Mouse (Mus musculus): Measurements from ENCODE around the gene Ppp4c. TPM values are rescaled to one million over a fixed set of nuclear protein-coding genes. Genes with fewer than 3 reads are reported as not detected.
A peak's percentile ranks its signal among the peaks of the same experiment; 100 is the strongest.
"Not testable (repeated sequence)": the region's sequence is repeated elsewhere in the genome, so short reads cannot be mapped to it uniquely, and the experiment has no call there.

Ppp4c gene
- total and polyA plus RNA-seq, 2 experiments from 2014 or later, result 114 to 161 TPM

DNA sequence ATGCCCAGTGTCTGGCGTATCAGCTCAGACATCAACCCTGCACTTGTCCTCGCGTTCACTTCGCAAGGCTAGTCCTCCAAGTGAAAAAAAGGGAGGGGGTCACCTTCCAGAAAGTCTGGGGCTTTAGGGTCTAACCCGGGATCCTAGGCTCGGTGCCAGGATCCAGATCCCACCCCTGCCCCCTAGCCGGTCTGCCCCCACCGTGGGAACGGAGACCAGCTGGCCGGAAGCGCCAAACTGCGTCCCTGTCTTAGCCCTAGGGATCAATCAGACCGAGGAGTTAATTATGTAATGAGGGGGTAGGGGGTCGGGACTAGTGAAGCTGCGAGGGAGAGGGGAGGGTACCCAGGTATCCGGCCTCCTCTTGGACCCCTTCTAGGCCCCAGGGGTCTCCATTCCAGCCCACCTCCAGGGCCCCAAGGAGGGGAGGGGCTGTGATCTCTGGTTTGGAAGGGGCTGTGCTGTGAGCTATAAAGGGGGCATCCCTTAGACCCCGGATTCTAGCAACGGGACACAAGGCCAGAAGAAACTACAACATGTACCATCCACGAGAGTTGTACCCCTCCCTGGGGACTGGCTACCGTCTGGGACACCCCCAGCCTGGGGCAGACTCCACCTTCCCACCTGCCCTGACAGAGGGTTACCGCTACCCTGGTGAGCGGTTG is 11.2 kb downstream of the Ppp4c start, which contains the start of gene Tbx6:
Gene Tbx6 (plus strand): TSS at position 513 of the 665 bp plus-strand sequence.
- 9% methylated on average over 22 of the region's 22 CpGs for WGBS
- Histone ChIP-seq H3K27ac (ENCODE audit: low read depth, low read length) (peak within 1 kb of the TSS; percentile 83), H3K4me1 (ENCODE audit: insufficient read depth) (peaks cover 18% of the 10 kb centered on the region), H3K36me3 (ENCODE audit: insufficient read depth) (peaks cover 35% of the 10 kb centered on the region), H3K9me3 (ENCODE audit: low read length) (no peaks in the 10 kb centered on the region), H3K4me2 (ENCODE audit: low read depth) (peak within 1 kb of the TSS; percentile 86), H3K9ac (peak within 1 kb of the TSS; percentile 57), H3K27me3 (ENCODE audit: insufficient read depth, low read length) (no peaks in the 10 kb centered on the region), H3K4me3 (ENCODE audit: low read depth, low read length) (peak within 1 kb of the TSS; percentile 41)
- DNase-seq (no peak), ATAC-seq (no peak)
- no peak for TF ChIP-seq CTCF (IDR thresholded peaks at IDR 0.05; ENCODE audit: low read depth)

DNA sequence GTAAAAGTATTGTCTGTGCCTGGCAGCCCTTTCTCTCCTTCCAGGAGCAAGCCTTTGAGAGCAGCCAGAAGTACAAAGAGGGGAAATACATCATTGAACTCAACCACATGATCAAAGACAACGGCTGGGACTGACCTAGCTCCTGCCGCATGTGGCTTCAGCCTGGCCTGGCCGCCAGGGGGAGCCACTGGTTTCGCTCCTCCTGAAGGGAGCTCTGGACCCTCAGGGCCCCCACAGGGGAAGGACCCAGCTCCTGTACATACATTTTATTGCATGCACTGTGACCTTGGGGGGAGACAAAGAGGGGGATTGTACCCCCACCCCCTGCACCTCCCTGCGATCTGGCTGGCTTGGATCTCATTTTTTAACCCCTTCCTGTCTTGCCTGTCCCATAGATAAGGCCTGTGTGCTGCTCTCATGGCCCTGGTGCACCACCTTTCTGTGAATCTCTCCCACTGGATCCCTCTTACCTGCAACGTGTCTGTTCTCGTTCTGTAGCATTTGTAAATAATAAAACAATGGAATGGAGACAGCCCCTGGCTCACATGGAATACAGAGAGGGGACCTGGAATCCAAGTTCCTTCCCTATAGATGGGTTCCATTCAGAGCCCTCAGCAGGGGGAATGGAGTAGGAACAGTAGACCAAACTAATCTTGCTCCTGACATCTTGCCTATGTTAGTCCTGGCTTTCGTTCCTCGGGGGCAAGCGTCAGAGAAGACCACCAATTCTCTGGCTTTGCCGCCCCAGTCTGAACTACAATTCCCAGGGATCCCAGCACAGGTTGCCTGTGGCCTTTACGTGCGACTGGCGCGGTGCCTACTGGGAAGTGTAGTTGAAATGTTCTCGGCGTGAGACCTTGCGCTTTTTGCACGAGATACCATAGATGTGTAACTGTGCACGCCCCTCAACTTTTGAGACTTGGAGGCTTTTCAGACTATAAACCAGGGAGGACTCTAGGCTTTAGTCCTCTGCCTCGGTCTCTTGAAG is 12.0 kb downstream of the Ppp4c start:
- Histone ChIP-seq H3K4me1 (ENCODE audit: insufficient read depth) (peaks cover 20% of the 10 kb centered on the region), H3K36me3 (ENCODE audit: insufficient read depth) (peaks cover 27% of the 10 kb centered on the region), H3K4me3 (ENCODE audit: low read depth, low read length) (peak overlapping the region; percentile 41), H3K27ac (ENCODE audit: low read depth, low read length) (peak overlapping the region; percentile 83), H3K9me3 (ENCODE audit: low read length) (no peaks in the 10 kb centered on the region), H3K27me3 (ENCODE audit: insufficient read depth, low read length) (no peaks in the 10 kb centered on the region), H3K9ac (peak overlapping the region; percentile 57), H3K4me2 (ENCODE audit: low read depth) (peak overlapping the region; percentile 86)
- ATAC-seq (peak; percentile 82), DNase-seq (peak; percentile 95)
- WGBS, result 2% methylated on average over 21 of the region's 21 CpGs
- peak; percentile 91 for TF ChIP-seq CTCF (IDR thresholded peaks at IDR 0.05; ENCODE audit: low read depth)

DNA sequence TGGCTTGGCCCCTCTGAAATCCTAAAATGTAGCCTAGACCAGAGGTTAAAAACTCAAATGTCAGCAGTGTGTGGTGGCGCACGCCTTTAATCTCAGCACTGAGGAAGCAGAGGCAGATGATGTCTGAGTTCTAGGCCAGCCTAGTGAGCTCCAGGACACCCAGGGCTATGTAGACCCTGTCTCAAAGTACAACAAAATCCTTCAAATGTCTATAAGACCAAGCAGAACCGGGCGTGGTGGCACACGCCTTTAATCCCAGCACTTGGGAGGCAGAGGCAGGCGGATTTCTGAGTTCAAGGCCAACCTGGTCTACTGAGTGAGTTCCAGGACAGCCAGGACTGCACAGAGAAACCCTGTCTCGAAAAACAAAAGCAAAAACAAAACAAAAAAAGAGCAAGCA is 13.2 kb downstream of the Ppp4c start:
- H3K9me3 ChIP-seq (ENCODE audit: low read length); ATAC-seq; H3K4me3 ChIP-seq (ENCODE audit: low read depth, low read length); H3K9ac ChIP-seq; DNase-seq; H3K27me3 ChIP-seq (ENCODE audit: insufficient read depth, low read length); H3K4me2 ChIP-seq (ENCODE audit: low read depth): not testable (repeated sequence)
- WGBS, result 92% methylated on average over 7 of the region's 7 CpGs
- Histone ChIP-seq H3K4me1 (ENCODE audit: insufficient read depth) (peaks cover 20% of the 10 kb centered on the region), H3K36me3 (ENCODE audit: insufficient read depth) (peaks cover 16% of the 10 kb centered on the region), H3K27ac (ENCODE audit: low read depth, low read length) (0 out of 2 replicates have a peak overlapping the region, but pooled peaks have one; percentile 83)

DNA sequence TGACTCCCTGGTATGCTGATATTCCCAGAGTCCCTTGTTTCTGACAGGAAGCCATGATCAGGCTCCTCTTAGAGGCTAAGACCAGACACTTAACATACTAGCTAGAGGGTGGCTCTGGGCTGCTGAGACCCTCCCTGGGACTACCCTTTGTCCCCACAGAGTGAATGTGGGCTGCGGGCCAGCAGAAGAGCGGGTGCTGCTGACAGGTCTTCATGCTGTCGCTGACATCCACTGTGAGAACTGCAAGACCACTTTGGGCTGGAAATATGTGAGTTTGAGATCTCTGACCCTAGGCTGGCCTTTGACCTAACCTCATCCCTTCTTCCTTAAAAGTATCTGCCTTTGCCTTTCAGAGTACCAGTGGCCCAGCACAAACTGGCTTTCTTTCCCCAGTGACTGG is 14.1 kb downstream of the Ppp4c start:
- WGBS, result 84% methylated on average over 3 of the region's 3 CpGs
- Histone ChIP-seq H3K4me1 (ENCODE audit: insufficient read depth) (peaks cover 20% of the 10 kb centered on the region), H3K4me3 (ENCODE audit: low read depth, low read length) (no peak overlapping the region), H3K27me3 (ENCODE audit: insufficient read depth, low read length) (no peaks in the 10 kb centered on the region), H3K4me2 (ENCODE audit: low read depth) (peak overlapping the region; percentile 93), H3K9ac (peak overlapping the region; percentile 96; the same call in 1 of the 2 replicates), H3K9me3 (ENCODE audit: low read length) (no peaks in the 10 kb centered on the region), H3K27ac (ENCODE audit: low read depth, low read length) (no peak overlapping the region), H3K36me3 (ENCODE audit: insufficient read depth) (peaks cover 10% of the 10 kb centered on the region; the same call in 1 of the 2 replicates)
- TF ChIP-seq CTCF (IDR thresholded peaks at IDR 0.05; ENCODE audit: low read depth), result no peak
- no peak for DNase-seq
- no peak for ATAC-seq

DNA sequence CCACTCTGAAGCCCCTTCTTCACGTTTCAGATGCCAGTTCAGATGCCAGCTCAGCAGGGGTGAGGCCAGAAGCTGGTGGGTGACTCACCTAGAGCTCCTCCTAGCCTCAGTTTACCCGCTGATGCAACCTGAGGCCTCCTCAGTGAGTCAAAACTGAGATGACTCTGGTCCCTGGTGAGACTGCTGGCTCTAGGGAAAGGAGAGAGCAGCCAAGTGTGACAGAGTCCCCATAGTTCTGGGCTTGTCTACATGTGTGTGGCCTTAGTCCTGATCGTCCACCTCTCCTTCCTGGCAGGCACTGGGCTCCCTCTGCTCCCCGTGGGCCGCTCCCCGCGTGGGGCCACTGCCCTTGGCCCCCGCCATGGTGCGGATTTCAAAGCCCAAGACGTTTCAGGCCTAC is 14.8 kb downstream of the Ppp4c start:
- Histone ChIP-seq H3K27me3 (ENCODE audit: insufficient read depth, low read length) (no peaks in the 10 kb centered on the region), H3K36me3 (ENCODE audit: insufficient read depth) (peaks cover 12% of the 10 kb centered on the region), H3K9ac (peak overlapping the region; percentile 96), H3K4me2 (ENCODE audit: low read depth) (peak overlapping the region; percentile 93), H3K4me3 (ENCODE audit: low read depth, low read length) (peak overlapping the region; percentile 63), H3K27ac (ENCODE audit: low read depth, low read length) (peak overlapping the region; percentile 87), H3K9me3 (ENCODE audit: low read length) (no peaks in the 10 kb centered on the region), H3K4me1 (ENCODE audit: insufficient read depth) (peaks cover 20% of the 10 kb centered on the region)
- peak; percentile 33 for DNase-seq
- no peak for TF ChIP-seq CTCF (IDR thresholded peaks at IDR 0.05; ENCODE audit: low read depth)
- no peak for ATAC-seq
- 46% methylated on average over 10 of the region's 10 CpGs for WGBS

DNA sequence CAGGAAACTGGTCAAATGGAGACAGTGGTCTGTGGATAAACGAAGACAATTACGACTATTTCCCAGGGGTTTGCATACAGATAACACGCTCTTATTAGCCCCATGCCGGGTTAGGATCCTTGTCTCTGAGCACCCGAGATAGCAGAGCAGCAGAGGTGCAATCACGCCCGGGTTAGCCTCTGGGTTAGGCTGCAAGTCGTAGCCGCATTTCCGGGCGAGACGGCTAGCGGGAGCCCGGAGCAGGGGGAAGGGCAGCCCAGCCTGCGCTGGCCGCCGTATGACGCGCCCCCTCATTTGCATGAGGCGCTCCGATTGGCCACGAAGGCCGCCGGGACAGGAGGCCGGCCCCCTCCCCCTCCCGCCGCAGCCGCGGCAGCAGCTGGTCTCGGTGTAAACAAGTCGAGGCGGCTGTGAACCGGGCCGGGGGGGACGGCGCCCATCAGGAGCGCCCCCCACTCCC is 15.7 kb downstream of the Ppp4c start, which contains the start of gene Ypel3:
Gene Ypel3 (plus strand): TSS at position 358 of the 460 bp plus-strand sequence.
- DNase-seq (peak; percentile 92), ATAC-seq (peak; percentile 89)
- H3K4me2 ChIP-seq (ENCODE audit: low read depth), result peak within 1 kb of the TSS; percentile 93
- peak within 1 kb of the TSS; percentile 63 for H3K4me3 ChIP-seq (ENCODE audit: low read depth, low read length)
- under 1% methylated on average over 36 of the region's 37 CpGs for WGBS
- peak within 1 kb of the TSS; percentile 96 for H3K9ac ChIP-seq
- peaks cover 15% of the 10 kb centered on the region for H3K36me3 ChIP-seq (ENCODE audit: insufficient read depth)
- no peaks in the 10 kb centered on the region for H3K27me3 ChIP-seq (ENCODE audit: insufficient read depth, low read length)
- H3K27ac ChIP-seq (ENCODE audit: low read depth, low read length), result peak within 1 kb of the TSS; percentile 87
- TF ChIP-seq CTCF (IDR thresholded peaks at IDR 0.05; ENCODE audit: low read depth), result 0 out of 2 replicates have a peak, but pooled peaks have one; percentile 9
- H3K9me3 ChIP-seq (ENCODE audit: low read length), result no peaks in the 10 kb centered on the region
- H3K4me1 ChIP-seq (ENCODE audit: insufficient read depth), result peaks cover 20% of the 10 kb centered on the region

All from forebrain, postnatal 0 days (tissue).